In the genomic region with DNA sequence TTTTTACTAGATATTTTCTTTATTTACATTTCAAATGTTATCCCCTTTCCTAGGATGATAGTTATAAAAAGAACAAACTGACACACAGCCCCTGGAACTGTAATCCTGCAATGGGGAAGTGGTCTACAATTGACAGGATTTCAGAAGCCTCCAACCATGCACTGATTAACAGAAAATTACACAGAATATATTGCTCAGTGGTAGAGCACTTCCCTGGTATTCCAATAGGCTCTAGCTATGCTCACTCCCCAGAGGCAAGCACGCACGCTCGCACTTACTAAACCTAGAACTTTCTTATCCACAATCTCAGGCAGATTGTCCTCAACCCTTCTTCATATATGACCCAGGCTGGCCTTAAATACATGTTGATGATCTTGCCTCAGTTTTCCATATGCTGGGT, we compare ENCODE assay signal across 8 mouse cellular contexts. TPM values are rescaled to one million over a fixed set of nuclear protein-coding genes. Genes with fewer than 3 reads are reported as not detected.
A peak's percentile ranks its signal among the peaks of the same experiment; 100 is the strongest.
DNase-seq lines count a peak whose midpoint lies in the region; ATAC-seq and TF ChIP-seq lines count a peak whose summit lies in the region.

No protein-coding gene starts in this region.

- peak; percentile 57 for ATAC-seq in forebrain, embryonic 13.5 days
- ATAC-seq in liver, embryonic 14.5 days (ENCODE audit: insufficient read depth), result no peak

- 63% methylated on average over 3 of the region's 3 CpGs for WGBS in forebrain, embryonic 13.5 days
- WGBS in liver, embryonic 14.5 days (ENCODE audit: insufficient replicate concordance), result 69% methylated on average over 3 of the region's 3 CpGs

- H3K36me3 ChIP-seq in E14TG2a.4 (ENCODE audit: insufficient read depth, low read length), result no peaks in the 10 kb centered on the region
- H3K36me3 ChIP-seq in forebrain, embryonic 13.5 days (ENCODE audit: poor library complexity, severe bottlenecking), result no peaks in the 10 kb centered on the region
- no peaks in the 10 kb centered on the region for H3K36me3 ChIP-seq in liver, embryonic 14.5 days (replicated peaks; ENCODE audit: control insufficient read depth, insufficient read depth, low read depth)

- no peaks in the 10 kb centered on the region for H3K9me3 ChIP-seq in E14TG2a.4 (ENCODE audit: low read length)
- H3K9me3 ChIP-seq in forebrain, embryonic 13.5 days (replicated peaks), result no peaks in the 10 kb centered on the region; the same call in 1 of the 2 replicates
- no peaks in the 10 kb centered on the region for H3K9me3 ChIP-seq in liver, embryonic 14.5 days (ENCODE audit: control insufficient read depth, low read length)

- TF ChIP-seq EP300 in liver, embryonic 14.5 days (IDR thresholded peaks at IDR 0.05; ENCODE audit: low read depth), result no peak

- DNase-seq in embryo, embryonic 11 days, result peak; percentile 4
- no peak for DNase-seq in embryo, embryonic 10 days (ENCODE audit: low spot score)
- no peak for DNase-seq in liver, embryonic 14.5 days (ENCODE audit: low read depth in 3 of 3, low spot score in 3 of 3)
- no peak for DNase-seq in thymus, postnatal 14 days
- DNase-seq in thymus, postnatal 10 days (ENCODE audit: low spot score in 2 of 2), result no peak
- no peak for DNase-seq in layer of hippocampus, adult 18-20 months (ENCODE audit: low spot score in 2 of 2)

- H3K27ac ChIP-seq in forebrain, embryonic 13.5 days, result peak overlapping the region; percentile 74
- peak overlapping the region; percentile 65 for H3K27ac ChIP-seq in liver, embryonic 14.5 days

- H3K4me1 ChIP-seq in E14TG2a.4 (replicated peaks; ENCODE audit: low read depth, low read length), result peaks cover 19% of the 10 kb centered on the region
- peaks cover 9% of the 10 kb centered on the region for H3K4me1 ChIP-seq in forebrain, embryonic 13.5 days
- peaks cover 4 to 8% of the 10 kb centered on the region in 2 experiments; a peak in 3 of 4 replicates for H3K4me1 ChIP-seq in liver, embryonic 14.5 days (replicated peaks; ENCODE audit: control insufficient read depth in 2 of 2, insufficient read depth in 2 of 2, low read length in 1 of 2)

- peak overlapping the region; percentile 89 for H3K4me3 ChIP-seq in E14TG2a.4 (replicated peaks; ENCODE audit: low read length)
- H3K4me3 ChIP-seq in forebrain, embryonic 13.5 days, result peak overlapping the region; percentile 75
- peak overlapping the region; percentile 92 to 96 for H3K4me3 ChIP-seq in liver, embryonic 14.5 days (ENCODE audit: insufficient read depth in 1 of 2, low read depth in 2 of 2, low read length in 2 of 2)

- no peak for TF ChIP-seq CTCF in E14TG2a.4 (conservative IDR thresholded peaks at IDR 0.05; ENCODE audit: low read length)
- no peak for TF ChIP-seq CTCF in liver, embryonic 14.5 days (IDR thresholded peaks at IDR 0.05; ENCODE audit: low read depth)

- H3K27me3 ChIP-seq in E14TG2a.4 (ENCODE audit: insufficient read depth, low read length), result no peaks in the 10 kb centered on the region
- no peaks in the 10 kb centered on the region for H3K27me3 ChIP-seq in forebrain, embryonic 13.5 days
- H3K27me3 ChIP-seq in liver, embryonic 14.5 days (ENCODE audit: control insufficient read depth, insufficient read depth, low read length), result no peaks in the 10 kb centered on the region

- peak overlapping the region; percentile 90 for H3K9ac ChIP-seq in forebrain, embryonic 13.5 days
- H3K9ac ChIP-seq in liver, embryonic 14.5 days (replicated peaks), result peak overlapping the region; percentile 92

- H3K4me2 ChIP-seq in forebrain, embryonic 13.5 days, result peak overlapping the region; percentile 67
- H3K4me2 ChIP-seq in liver, embryonic 14.5 days (ENCODE audit: low read depth), result peak overlapping the region; percentile 92

RNA-seq across cellular contexts. Expression of a gene that starts 0.5 kb away (rescaled TPM):
- polyA plus RNA-seq in forebrain, embryonic 13.5 days (2015; fragmentation: Nextera tagmentation; extraction: Ambion mirVana), result 29.4 and 30.0 TPM in 2 replicates
- polyA plus RNA-seq in liver, embryonic 14.5 days (2012; rRNA removed), result 13.6 and 14.3 TPM in 2 replicates
- 41.1 and 41.2 TPM in 2 replicates for polyA plus RNA-seq in liver, embryonic 14.5 days (2014; fragmentation: Nextera tagmentation; extraction: Ambion mirVana)
- 10 to 100 TPM; 44.0 to 44.2 TPM for total RNA-seq in layer of hippocampus, adult 18-20 months (2021)

RNA-seq across cellular contexts. Expression of a gene that starts 24.6 kb away (rescaled TPM):
- polyA plus RNA-seq in forebrain, embryonic 13.5 days (2015; fragmentation: Nextera tagmentation; extraction: Ambion mirVana), result not detected in 2 replicates
- polyA plus RNA-seq in liver, embryonic 14.5 days (2012; rRNA removed), result not detected in 2 replicates
- polyA plus RNA-seq in liver, embryonic 14.5 days (2014; fragmentation: Nextera tagmentation; extraction: Ambion mirVana), result not detected in 2 replicates
- not detected for total RNA-seq in layer of hippocampus, adult 18-20 months (2021)

RNA-seq across cellular contexts. Expression of a gene that starts 36.8 kb away (rescaled TPM):
- not detected in 2 replicates for polyA plus RNA-seq in forebrain, embryonic 13.5 days (2015; fragmentation: Nextera tagmentation; extraction: Ambion mirVana)
- polyA plus RNA-seq in liver, embryonic 14.5 days (2012; rRNA removed), result not detected in 2 replicates
- polyA plus RNA-seq in liver, embryonic 14.5 days (2014; fragmentation: Nextera tagmentation; extraction: Ambion mirVana), result not detected in 2 replicates
- total RNA-seq in layer of hippocampus, adult 18-20 months (2021), result not detected
